Mouse (Mus musculus): ENCODE data around the gene Nob1. TPM values are rescaled to one million over a fixed set of nuclear protein-coding genes. Genes with fewer than 3 reads are reported as not detected.

Gene Nob1
- 93.4 and 95.9 TPM in 2 replicates for polyA plus RNA-seq (2012; rRNA removed)

GRCm38 (mm10) chr8:107424597-107425229 lies at the start of gene Nob1:
Nob1 (minus strand) TSS chr8:107425051.

GRCm38 (mm10) chr8:107435962-107436831 lies 11.3 kb upstream of the Nob1 start, which contains the start of gene Wwp2:
Wwp2 (plus strand) TSS chr8:107436365.

GRCm38 (mm10) chr8:107403038-107403781 lies 21.6 kb downstream of the Nob1 start, which contains the start of gene Nqo1:
Nqo1 (minus strand) TSS chr8:107403206.

Other genes with a start within 250 kb of the Nob1 start
- gene Nfat5, start 131.6 kb downstream of the Nob1 start, polyA plus RNA-seq (2012; rRNA removed) = 28.1 and 30.4 TPM in 2 replicates
- 3.9 TPM in 2 replicates for gene Nqo1, start 21.8 kb downstream of the Nob1 start, polyA plus RNA-seq (2012; rRNA removed)
- 24.3 and 27.7 TPM in 2 replicates for gene Wwp2, start 11.3 kb upstream of the Nob1 start, polyA plus RNA-seq (2012; rRNA removed)
- 132 and 133 TPM in 2 replicates for gene Psmd7, start 163.4 kb upstream of the Nob1 start, polyA plus RNA-seq (2012; rRNA removed)

All from central nervous system, embryonic 18 days (tissue).